In the genomic region with DNA sequence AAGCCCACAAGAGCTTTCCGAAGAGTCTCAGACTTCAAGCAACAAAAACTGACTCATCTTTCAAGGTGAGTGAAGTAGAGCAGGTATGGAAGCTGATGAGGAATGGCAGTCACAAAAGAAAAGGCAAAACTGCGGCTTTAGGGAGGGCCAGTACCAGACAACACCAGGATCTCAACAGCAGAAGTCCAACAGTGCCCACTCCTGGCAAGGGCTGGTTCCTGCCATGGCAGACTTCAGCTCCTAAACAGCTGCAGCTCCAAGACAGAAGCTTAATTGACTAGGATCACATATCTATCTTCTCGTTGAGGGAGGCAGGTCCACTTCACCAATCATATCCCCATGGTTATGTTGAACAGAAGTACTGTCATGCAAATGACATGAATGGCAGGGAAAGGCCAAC, we compare ENCODE assay signal across 13 mouse cellular contexts. TPM values are rescaled to one million over a fixed set of nuclear protein-coding genes. Genes with fewer than 3 reads are reported as not detected.
A peak's percentile ranks its signal among the peaks of the same experiment; 100 is the strongest.
DNase-seq lines count a peak whose midpoint lies in the region; TF ChIP-seq lines count a peak whose summit lies in the region.
"Had no signal": no experiment of that assay in that cellular context is flagged by ENCODE, and none has a peak within 500 bp of the region (broad histone marks: within the 10 kb centered on the region; RNA-seq: fewer than 3 reads in every experiment).

No protein-coding gene starts in this region.

- DNase-seq in frontal cortex, postnatal 36 days (ENCODE audit: low spot score in 2 of 2) = peak; percentile 8 to 11
- no peak for DNase-seq in frontal cortex, postnatal 25 days (ENCODE audit: low spot score in 2 of 2)
- no peak for DNase-seq in lung, adult 2 months
- no peak for DNase-seq in lung, adult 18-20 months
- DNase-seq in NIH3T3 (ENCODE audit: low read depth) = peak; percentile 38
- DNase-seq in lung, postnatal 36 days = peak; percentile 7
- no peak for DNase-seq in right cerebral cortex, postnatal 25 days
- DNase-seq: cerebellum, adult 11-12 months; kidney, adult 9 months; thymus, adult 18-20 months had no signal

- no peak for TF ChIP-seq POLR2A in lung, adult 2 months (IDR thresholded peaks at IDR 0.05; ENCODE audit: borderline replicate concordance, extremely low read depth, low read depth, low read length)

- WGBS in lung, adult 2 months = 54% methylated on average over 3 of the region's 3 CpGs

- peak; percentile 28; the same call in 1 of the 2 replicates for TF ChIP-seq CTCF in lung, adult 2 months (IDR thresholded peaks at IDR 0.05; ENCODE audit: insufficient read depth, low read length)

- H3K4me3 ChIP-seq in lung, adult 2 months (replicated peaks; ENCODE audit: extremely low read depth, low read depth, low read length) = no peak overlapping the region
- H3K4me3 ChIP-seq: embryonic facial prominence, embryonic 13.5 days; lung, embryonic 15.5 days had no signal

- H3K4me1 ChIP-seq in lung, adult 2 months (ENCODE audit: control insufficient read depth, insufficient read depth, low read length) = no peaks in the 10 kb centered on the region
- H3K4me1 ChIP-seq: embryonic facial prominence, embryonic 13.5 days; lung, embryonic 15.5 days had no signal

RNA-seq across cellular contexts. Expression of gene Prlhr, which starts 45.3 kb away (rescaled TPM):
- not detected in 2 replicates for polyA plus RNA-seq in lung, adult 2 months (2012; rRNA removed)
- polyA plus RNA-seq: embryonic facial prominence, embryonic 13.5 days; hindbrain, embryonic 11.5 days; lung, embryonic 15.5 days had no signal

Comparison
In these comparisons a context has a peak if more than half of its experiments do, and no peak if none do; other contexts are left out.
1. DNase-seq: peak in frontal cortex, postnatal 36 days (2 of 2), NIH3T3 (single experiment) and lung, postnatal 36 days (single experiment); none in frontal cortex, postnatal 25 days (0 of 2), lung, adult 2 months (single experiment), lung, adult 18-20 months (0 of 2) and right cerebral cortex, postnatal 25 days (single experiment).